Mouse (Mus musculus) cerebellum, adult 9-10 months (tissue): ENCODE measurements at regions not wholly inside any gene's neighbourhood (a gene's known extent, or its start where the extent isn't known, plus 50 kb on each side); places are given as distances from the start of the nearest gene placed in this dataset.

ENCODE experiments used
- DNase-seq: peaks from one replicate; pipeline ENCODE4 v3.0.0; 2022

DNA sequence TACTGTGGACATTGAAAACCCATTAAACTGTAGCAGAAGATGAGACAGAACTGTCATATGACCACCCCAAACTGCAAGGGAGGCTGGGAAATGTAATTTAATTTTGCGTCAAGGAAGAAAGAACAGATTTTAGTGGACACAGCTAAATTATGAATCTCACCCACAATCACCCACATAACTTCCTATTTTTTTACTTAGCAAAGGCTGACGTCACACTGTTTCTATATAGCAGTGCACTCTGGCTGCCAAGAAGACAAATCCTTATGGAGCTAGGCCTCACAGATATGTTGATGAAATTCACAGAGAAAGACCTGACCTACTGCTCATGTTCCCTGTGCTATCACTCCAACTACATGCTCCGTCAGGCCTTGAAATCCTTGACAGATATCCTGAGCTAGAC, 118.5 kb upstream of the Lmo4 start:
- no peak for DNase-seq

DNA sequence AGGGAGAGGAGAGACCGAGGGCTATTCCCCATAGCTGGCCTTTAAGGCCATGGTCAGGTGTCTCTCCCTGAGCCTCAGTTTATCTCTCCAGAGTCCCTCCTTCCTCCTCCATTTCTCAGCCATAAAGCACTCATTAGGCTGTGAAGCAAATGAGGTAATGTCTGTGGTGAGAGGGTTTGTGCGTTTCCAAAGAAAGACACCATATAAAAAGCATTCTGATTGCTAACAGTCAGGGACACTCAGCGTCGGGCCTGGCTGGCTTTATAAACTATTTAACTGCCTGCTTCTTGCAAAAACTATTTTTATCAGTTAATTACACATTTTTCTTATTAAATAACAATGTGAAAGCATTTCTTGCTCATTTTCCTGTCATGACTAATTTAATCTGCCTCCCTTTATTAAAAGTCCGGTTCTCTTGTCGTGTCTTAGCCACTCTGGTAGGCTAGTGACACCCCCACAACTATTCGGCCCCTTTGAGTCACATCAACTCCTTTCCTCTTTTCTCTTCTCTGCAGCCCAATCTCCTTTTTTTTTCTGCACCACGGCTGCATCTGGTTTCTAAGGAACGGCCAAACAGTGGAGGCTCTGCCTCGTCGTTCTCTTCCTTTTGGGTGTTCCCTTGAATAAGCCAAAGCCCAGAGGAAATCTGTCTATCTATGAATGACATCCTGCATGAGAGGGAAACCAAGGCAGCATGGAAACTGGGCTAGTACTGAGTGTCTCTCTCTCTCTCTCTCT, 114.6 kb upstream of the Lmo4 start:
- DNase-seq = no peak

DNA sequence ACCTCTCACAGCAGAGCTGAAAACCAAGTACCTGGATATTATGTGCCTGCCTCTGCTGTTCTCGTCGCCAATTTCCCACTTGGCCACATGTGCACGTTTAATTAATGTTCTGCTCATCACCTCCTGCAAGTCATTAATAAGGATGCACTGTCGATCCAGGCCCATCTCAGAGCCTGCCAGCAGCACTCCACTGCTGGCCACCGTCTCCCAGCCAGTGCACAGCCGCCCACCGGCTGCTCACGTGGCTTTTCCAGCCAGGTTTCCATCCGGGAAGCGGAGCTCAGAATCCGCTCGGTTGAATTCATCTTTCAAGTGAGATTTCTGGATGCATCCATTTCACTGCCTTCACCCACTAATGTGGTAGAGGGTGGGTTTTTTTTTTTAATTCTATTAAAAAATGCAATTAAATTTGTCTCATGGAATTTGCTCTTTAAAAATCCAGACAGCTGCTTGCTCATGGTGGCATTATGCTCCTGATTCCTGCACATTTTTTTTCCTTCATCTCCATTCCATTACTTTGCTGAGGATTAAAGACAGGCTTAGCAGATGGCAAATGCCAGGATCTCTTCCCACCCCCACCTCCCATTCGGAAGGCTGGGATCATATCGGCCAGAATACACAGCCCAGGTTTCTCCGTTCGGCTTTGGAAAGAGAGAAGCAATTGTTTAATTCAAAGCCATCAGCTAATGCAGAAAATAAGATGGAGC, 113.9 kb upstream of the Lmo4 start:
- DNase-seq = no peak

DNA sequence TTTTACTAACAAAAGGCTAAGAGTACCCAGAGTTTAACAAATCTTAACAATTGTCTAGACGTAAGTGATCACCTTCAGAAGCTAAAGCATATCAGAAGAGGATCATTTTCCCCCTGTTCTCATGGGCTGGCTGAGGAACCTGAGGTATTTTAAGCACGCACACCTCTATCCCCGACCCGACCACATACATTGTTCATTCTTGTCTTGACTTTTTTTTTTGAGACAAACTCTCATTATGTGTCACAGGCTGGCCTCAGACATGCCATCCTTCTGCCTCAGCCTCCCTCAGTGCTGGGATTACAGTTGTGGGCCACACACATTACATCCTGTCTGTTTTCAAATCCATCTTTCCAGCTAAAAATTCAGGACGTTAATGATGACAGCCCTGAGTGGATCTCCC, 105.7 kb upstream of the Lmo4 start:
- no peak for DNase-seq

DNA sequence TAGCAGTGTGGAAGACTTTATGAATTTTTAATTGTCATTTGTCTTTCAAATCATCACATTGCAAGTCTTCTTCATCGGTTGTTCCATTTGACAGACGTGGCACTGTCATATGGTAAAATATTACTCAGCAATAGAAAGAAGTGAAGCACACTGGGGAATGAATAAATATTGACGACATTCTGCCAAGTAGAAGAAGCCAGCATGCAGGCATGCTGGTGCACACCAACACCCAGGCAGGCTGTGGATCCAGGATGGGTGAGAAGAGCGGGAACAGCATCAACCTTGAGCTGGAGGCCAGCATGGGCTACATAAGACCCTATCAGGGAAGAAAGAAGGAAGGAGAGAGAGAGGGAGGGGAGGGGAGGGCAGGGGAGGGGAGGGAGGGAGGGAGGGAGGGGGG, 103.6 kb upstream of the Lmo4 start:
- no peak for DNase-seq

DNA sequence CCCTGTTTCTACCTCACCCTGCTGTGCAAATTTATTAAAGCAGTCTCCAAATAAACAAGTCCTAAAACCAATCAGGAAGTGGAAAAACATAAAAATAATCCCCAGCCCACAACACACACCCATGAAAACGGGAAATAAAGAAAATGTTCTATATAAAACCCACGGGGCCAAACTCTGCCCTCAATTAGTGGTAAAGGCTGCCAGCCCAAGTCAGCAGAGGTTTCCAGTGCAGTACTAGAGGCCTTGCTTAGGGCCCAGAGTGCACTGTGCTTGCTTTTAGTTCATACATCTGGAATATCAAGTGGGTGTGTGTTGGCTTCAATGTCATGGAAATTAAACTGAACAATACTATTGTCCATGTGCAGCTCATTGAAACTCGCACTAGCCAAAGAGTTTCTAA, 102.5 kb upstream of the Lmo4 start:
- no peak for DNase-seq

DNA sequence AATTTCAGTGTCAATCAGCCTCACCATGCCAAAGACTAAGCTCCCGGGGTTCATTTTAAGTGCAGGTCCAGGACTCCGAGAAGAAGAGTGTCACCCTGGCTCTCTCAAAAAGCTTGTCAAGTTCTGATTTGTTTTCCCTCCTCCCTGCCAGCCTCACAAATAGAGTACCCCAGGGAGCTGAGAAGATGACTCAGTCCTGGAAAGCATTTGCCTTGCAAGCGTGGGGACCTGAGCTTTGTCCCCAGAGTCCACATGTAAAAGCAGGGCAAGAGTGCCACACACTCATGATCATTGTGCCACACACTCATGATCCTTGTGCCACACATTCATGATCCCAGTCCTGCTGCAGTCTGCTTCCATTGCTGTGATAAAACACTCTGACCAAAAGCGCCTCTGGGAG, 100.4 kb upstream of the Lmo4 start:
- no peak for DNase-seq

DNA sequence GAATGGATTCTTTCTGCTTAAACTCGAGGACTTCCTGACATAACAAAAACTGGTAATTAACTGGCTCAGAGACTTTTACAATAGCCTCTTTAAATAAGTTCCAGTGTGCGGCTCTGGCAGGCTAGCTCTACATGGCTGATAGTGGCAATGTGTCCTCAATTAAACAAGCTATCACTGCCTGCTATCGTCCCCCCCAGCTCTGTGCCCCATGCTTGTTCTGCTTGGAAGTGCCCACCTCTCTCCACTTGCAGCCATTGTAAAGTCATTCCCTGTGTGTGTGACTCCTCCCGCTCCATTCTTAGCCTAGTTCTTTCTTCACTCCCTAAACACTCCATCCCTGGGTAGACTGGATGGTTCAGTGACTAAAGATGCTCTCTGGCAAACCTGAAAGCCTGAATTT, 99.9 kb upstream of the Lmo4 start:
- DNase-seq = no peak

DNA sequence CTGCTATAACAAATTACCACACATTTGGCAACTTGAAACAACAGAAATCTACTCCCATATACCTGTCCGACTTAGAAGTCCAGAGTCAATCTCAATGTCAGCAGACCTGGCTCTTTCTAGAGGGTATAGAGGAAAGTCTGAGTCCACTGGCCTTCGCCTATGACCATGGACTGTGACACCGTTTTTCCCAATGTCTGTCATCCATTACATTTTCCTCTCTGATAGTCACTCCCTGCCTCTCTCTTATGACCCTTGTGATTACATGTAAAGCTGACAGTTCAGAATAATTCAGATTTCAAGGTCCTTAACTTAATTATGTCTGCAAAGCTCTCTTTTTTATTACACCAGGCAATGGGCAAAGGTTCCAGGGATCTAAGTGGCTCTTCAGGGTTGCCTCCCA, 97.6 kb upstream of the Lmo4 start:
- no peak for DNase-seq

DNA sequence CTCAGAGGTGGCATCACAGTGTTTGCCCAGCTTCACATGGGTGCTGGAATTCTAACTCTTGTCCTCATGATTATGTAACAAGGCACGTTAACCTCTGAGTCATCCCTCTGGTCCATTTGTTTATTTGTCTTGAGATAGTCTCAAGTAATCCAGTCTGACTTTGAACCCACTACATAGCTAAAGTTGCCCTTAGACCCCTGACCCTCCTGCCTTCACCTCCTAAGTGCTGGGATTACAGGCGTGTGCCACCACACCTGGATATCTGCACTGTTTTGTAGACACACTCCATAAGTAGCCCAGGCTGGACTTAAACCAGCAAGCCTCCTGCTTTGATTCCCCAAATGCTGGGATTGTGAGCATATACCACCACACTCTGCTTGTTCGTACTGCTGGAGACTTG, 96.0 kb upstream of the Lmo4 start:
- no peak for DNase-seq

DNA sequence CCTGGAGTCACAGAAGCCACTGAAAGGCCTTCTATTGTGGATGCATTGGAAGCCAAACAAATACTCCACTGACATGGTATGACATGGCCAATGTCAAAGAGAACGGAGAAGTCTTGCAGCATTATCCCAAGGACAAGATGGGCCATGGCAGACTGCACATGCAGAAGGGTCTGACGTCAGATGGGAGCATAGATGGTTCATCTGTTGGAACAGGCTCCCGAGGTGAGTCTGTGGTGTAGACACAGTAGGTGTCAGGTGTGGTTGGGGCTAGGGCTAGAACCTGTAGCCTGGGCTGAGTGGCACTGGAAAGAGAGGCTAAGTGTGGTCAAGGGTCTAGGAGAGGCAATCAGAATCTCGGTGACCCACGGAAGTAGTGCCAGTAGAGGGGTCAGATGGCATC, 94.2 kb upstream of the Lmo4 start:
- no peak for DNase-seq

DNA sequence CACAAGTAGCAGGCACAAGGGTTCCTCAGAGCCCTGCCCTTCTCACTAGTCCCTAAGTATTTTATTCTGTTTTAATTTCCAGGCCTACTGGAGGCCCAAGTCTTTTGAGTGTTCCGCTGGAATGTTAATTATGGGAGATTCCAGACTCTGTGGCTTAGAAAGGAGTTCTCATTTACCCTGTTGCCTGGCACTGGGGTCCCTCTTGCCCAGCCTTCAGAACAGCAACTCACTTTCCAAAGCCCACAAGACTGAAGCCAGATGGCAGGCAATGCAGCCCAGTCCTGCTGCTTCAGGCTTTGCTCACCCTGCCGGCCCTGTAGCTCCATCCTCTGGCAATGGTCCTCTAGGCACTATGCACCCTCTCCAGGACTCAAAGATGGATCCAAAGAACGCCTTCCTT, 84.5 kb upstream of the Lmo4 start:
- DNase-seq = peak; percentile 5

DNA sequence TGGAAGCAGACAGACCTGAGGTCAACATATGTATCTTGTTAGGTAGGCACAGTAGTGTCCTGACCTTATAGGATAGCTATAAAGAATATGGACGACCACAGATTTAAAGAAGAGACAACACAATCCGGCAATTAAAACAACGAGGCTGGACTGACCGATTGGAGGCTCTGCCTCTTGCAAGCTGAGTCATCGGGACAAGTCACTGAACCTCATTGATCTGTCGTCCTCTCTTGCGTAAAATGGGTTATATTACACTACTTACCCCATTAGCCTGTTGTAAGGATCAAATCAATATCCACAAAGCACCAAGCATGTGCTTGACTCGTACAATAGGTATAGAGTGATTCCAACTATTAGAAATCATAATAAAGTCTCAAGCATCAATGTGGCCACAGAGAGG, 81.1 kb upstream of the Lmo4 start:
- DNase-seq = no peak

DNA sequence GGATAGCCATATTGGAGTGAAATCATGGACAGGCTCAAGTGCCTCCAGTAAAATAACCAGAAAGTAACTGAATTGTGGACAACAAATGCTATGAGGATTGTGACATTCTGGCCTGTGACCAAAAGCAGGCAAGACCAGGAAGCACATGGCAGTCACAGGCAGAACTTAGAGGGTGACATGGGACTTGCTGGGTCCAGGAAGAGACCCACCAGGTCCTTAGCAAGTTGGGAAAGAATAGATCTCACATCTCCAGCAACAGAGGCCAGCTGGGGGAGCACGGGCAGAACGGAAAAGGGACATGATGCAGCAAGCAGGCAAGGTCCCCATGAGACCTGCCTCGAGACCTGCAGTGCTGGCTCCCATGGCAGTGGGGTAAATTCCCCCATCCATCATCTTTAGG, 79.3 kb upstream of the Lmo4 start:
- no peak for DNase-seq

DNA sequence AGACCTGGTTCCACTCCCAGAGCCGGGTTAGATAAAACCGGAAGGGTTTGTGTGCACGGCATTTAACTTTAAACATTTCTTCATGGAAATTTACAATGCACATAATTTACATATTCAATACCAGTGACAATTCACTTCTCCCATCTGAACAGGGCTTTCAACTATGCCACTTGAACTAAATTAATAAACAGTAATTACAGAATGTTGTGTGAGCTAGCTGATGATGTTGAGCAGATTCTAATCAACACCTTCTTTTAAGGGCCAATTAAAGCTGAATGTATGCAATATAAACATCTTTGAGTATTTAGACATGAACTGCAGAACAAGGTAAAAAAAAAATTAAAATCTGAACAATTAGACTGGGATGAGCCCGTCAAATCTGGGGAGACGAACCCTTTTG, 68.1 kb upstream of the Lmo4 start:
- no peak for DNase-seq

DNA sequence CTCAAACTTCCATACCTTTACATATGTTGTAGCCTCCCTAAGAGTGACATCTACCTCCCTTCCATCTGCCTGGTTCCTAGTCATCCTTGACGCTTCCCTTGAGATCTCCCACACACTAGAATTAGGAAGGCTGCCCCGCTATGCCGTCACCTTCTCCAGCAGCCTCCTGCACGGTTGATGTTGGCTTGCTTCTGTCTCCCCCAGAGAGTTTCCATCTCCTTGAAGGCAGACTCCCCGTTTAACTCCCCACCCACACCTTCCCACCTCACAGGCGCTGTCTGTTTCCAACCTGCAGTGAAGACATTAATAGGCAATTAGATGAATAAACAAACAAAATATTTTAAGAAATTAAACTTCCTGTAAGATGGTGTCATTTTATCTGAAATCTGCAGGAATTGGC, 65.2 kb upstream of the Lmo4 start:
- no peak for DNase-seq

DNA sequence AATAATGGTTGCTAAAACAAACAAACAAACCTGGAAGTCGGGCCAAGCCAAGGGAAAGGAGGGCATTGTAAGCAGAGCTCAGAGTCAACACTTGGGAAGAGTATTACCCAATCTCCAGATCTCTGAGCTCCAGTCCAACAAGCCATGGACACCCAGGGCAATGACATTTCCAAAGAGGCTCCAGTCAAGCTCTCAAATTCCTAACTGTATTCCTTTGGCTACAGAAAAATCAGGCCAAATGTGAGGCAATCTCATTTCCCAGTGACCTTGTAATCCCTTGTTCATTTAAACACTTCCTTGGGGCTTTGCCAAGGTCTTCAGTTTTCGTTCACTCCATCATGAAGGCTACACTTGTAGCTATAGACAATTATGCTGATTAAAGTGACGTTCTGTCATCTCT, 59.5 kb upstream of the Lmo4 start:
- no peak for DNase-seq

DNA sequence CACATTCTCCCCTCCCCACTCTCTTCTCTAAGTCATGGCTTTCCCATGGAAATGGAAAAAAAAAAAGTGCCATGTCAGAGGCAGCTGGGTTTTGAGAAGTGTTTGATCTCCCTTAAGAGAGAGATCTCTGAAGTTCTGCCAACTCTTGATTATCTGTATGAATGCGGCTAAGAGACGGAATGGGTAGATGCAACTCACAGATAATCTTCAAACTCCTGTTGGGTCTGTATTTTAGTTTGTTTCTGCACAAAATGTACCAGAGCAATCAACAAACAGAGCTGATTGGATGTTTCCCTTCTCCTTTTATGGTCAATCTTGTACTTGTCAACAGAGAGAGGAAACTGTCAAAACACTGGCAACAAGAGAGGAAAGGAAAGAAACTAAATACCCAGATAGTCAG, 55.9 kb upstream of the Lmo4 start:
- no peak for DNase-seq

DNA sequence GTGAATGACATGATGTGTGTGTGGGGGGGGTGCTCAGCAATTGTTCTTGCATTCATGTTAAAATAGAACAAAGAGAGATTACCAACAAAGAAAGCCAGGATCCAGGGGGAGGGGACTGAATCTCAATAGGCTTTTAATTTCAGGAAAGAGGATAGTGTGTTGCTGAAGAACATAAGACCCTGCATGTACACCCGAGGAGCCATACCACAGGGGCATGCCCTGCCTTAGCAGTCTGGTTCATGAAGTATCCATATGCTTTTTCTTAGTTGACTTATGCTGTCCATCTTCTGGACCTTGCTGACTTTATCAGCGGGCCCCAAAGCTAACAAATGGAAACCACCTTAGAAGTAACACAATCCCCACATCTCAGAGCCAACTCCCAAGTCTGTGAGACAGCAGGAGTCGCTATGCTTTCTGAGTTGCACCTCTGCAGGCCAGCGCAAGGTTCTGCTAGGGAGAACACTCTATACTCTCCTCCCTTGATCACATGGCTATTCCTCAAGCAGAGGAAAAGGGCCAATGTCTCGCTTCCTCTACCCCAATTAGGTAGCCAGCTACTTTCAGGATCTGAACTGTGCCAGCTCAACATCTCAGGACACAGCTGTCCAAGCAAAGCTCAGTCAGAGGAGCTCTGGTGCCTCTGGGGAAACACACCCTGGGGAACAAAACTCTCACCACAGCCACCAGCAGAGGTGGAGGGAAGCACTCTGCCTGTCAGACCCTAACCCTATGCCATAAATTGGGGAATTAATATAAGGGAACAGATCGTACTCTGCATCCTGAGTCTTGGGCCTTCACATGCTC, 52.9 kb upstream of the Lmo4 start:
- no peak for DNase-seq

DNA sequence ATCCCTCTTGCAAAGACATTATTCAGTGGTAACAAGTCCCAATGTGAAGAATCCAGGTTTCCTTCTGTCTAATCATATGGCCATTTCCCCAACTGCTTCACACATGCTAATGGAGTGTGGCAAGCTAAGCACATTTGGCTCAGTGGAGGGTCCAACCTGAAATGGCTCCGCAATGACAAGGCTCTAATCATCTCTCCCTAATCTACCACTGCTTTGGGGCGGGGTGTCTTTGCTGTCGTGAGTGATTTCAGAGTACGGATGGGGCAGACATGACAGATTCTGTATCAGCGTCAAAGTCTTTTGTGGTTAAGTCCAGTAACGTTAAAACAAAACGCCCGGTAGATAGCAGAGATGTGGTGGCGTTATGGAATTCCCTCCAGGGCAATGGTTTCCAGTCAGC, 52.2 kb upstream of the Lmo4 start:
- DNase-seq = no peak

DNA sequence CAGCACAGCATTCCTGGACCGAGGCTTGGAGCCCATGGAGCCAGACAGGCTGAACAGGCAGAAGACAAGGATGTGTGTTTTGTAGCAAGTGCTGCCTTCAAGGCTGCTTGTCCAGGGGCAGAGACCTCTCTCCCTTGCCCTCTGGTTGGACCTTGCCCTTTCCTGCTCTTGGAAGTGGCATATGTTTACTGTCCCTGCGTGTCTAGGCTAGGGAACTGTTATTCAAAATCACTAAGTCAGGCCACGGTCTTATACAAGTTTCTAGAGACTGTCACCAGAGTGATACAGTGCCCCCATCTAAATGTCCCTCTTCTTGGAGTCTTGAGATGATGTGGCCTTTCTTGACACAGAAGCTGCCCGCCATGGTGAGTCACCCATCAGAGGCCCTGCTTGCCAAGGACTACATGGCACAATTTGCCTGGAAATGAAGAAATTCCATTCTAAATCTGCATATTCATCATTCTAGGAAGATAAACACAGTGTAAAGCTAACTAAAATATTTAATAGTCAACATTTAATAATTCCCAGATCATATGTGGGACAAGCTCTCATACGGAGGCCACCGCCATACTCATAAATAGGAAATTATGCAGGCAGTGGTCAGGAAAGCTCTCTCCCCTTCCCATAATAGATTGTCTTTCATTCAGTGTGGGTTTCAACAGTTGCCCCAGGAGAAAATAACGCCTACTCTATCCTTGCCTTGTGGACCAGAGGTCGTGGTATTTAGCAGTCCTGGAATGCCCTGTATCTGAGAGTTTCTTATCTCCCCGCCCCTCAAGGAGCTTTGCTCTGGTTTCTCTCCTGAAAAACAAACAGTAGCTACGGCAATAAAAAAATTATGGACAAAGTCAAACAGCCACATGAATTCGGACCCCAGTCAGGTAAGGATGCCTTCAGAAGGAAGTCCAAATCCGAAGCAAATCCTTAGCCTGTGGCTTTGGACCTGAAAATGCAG, 50.9 kb upstream of the Lmo4 start:
- no peak for DNase-seq
